Mouse (Mus musculus) spleen, postnatal 10 days (tissue): ENCODE results near the gene Gm28051.
A peak's percentile ranks its signal among the peaks of the same experiment; 100 is the strongest.

Experiments
- DNase-seq, 2 experiments: peaks; one replicate each; pipeline ENCODE4 v3.0.0; 2021 to 2022; ENCODE audit warnings: low spot score in 2 of 2

The Gm28051 gene

DNA sequence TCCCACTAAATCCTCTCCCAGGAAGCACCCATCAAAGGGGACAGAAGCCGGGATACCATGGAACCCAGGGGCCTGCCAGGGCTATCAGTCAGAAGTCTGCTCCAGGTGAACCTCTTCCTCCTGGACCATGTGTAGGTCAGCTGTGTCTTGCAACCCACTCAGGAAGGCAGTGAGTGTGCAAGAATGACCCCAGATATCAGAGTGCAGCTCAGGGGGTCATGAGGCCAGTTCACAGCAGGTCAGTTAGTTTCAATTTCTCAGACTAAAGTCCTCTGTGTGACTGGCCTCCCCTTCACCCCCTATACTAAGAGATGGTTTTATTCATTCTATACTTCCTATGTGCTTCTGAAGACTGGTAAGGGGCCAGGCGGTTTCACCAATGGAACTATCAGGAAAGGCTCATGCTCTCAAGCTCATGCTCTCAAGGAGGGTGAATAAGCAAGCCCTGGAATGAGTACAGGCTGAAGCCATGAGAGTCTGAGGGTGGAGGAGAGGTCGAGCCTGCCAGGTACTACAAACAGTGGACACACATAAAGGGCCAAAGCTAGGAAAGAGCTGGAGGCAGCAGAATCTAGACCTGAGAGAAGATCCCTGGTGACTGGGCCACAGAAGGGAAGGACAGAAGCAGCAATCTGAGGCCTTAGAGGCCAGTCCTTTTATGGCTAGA is 72.7 kb downstream of the Gm28051 start:
- DNase-seq: no peak

DNA sequence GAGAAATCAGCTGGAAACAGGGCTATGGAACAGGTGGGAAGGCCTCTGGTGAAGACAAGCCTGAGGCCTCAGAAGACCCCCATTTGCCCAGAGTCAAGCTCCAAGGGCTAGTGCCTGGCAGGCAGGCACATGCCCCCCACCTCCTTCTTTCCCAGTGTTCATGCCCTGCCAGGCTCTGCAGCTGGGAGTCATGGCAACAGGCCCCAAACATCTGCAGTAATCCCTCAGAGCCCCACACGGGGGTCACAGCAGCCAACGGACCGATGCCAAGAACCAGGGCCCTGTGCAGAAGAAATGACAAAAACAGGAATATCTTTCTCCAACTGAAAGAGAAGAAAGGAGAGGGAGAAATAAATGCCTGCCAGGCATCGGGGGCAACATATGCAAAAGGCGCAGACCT is 73.6 kb downstream of the Gm28051 start:
- DNase-seq: no peak

DNA sequence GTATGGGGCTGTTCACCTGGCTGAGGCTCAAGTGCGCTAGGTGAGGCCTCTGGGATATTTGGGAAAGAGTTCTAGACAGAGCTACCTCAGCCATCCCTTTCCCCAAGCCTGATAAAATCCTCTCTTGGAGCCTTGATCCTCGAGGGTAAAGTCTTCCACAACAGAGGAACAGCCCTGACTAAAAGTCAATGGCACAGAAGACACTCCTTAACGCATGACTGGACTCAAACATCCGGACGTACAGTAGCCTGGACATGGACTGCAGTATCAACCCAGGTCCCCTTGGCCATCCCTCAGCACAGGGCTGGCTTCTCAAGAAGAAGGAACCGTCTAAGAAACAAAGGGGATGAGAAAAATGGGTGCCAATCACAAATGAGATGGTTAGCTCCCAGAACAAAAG is 74.1 kb downstream of the Gm28051 start:
- no peak for DNase-seq

DNA sequence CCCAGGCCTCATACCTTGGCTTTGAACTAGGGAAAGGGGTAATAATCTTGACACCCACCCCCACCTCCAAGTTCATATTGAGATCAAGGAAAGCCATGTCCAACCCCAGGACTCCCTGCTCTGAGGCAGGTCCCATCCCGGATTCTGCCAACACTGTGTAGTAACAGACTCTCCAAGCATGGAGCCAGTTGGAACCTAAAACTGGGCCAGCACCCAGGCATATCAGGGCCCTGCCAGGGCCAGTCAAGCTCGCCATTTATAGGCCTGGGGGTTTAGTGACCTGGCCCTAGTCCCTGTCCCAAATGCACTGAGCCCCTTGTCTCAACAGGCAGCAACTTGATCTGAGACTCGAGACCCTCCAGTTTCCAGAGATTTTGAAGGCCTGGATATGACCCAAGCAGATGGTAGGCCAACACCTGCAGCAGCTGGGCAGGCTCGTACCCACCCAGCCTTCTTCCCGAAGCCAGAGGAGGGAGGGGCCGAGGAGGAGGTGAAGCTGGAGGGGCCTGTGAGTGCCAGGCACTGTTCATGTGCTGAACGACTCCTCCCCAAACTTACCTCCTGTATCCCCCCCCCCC is 74.8 kb downstream of the Gm28051 start:
- DNase-seq: no peak

DNA sequence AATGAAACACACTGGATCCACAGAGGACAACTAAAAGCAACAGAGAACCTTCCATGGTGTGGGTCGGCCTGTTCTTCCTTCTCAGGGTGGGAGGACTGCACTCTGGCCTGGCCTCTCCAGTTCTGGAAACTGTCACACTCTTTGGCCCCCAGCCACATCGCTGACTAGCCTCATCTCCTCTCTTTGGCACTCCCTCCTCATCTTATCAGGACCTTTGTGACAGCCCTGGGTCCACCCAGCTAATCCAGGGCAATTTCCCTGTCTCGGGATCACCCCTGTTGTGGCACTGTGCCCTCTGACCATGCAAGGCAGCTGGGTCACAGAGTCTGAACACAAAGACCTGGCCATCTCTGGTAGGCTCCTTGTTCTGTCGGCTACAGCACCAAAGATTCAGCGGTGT is 75.5 kb downstream of the Gm28051 start:
- DNase-seq: no peak

DNA sequence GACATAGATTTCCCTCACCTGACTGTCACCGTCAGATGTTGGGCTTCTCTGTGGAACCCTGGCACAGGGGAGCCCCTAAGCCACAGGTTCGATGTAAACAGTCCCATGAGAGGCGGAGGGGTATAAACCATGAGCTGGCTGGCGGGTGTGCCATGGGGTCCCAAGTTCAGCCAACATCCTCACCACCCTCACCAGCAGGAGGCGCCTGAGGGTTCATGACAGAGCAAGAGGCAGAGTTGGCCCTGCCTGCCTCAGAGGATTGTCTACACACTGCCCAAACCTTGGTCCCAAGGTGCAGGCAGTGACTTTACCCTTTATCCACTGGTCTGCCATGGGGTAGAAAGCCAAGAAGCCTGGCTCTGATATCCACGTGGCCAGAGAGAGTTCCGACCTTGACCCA is 76.0 kb downstream of the Gm28051 start:
- peak in 1 of 2 experiments; percentile 77 for DNase-seq

DNA sequence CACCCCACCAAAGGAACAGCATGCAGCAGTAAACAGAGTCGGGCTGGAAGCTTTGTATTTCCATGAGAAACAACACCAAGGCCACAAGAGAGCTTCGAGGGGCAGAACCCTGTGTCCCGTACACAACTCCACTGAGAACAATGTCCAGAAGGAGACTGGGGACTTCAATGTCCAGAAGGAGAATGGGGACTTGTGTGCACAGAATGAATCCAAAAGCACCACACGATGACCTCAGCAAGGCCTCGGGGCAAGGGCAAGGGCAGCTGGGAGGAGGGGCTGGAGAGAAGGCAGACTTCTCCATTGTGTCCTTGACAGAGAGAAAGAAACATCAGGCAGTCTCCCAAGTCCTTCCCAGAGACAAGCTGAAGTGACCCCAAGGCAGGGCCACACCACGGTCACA is 78.7 kb downstream of the Gm28051 start:
- no peak for DNase-seq

DNA sequence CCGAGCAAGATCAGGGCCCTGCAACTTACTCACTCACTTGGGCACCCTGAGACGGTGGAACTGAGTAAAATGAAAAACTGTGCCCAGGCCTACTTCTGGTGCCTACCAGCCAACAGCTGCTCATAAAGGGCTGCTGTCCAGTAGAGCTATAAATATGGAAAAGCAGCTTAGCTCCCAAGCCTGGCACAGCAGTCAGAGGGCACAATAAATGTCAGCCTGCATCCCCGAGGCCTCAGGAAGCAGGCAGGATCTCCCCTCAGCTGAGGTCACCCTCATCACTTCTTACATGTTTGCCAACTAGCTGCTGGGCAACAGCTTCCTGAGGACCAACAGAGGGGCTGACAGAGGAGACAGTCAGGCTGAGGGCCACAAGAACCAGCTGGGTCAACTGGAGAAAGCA is 80.5 kb downstream of the Gm28051 start:
- DNase-seq: no peak

DNA sequence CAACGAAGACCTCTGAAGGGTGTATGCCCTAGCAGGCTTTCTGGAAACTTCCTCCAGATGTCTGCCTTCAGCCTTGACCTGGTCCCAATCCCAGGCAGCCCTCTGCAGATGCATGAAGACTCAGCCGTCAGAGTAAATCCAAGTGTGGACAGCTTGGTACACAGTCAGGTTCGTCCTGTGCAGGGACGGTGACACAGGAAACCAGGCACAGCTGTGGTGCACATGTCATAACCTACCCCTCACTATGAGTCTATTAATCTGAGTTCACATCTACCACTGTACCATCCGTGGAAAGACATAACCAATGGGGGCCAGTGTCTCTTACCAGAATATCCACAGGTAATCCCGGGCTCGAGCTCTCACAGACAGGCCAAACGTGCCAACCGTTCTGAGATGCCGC is 83.0 kb downstream of the Gm28051 start:
- DNase-seq: no peak

DNA sequence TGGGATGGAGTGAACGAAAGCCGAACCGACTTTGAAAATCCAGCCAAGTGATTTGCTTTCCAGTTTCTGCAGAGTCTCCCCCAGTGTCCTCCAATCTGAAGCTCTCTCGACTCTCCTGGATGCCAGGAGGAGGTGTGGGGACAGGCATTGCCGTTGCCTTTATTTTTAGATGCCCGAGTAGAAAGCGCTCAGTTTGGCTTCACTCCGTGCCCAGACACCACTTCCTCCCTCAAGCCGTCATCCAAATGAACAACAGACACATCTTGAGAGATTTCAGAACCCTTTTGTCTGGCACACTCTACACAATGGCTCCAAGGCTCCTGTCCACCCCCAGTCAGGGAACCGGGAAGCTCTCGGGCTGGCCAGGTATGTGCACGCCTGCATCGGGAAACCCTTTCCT is 83.4 kb downstream of the Gm28051 start:
- DNase-seq: no peak

DNA sequence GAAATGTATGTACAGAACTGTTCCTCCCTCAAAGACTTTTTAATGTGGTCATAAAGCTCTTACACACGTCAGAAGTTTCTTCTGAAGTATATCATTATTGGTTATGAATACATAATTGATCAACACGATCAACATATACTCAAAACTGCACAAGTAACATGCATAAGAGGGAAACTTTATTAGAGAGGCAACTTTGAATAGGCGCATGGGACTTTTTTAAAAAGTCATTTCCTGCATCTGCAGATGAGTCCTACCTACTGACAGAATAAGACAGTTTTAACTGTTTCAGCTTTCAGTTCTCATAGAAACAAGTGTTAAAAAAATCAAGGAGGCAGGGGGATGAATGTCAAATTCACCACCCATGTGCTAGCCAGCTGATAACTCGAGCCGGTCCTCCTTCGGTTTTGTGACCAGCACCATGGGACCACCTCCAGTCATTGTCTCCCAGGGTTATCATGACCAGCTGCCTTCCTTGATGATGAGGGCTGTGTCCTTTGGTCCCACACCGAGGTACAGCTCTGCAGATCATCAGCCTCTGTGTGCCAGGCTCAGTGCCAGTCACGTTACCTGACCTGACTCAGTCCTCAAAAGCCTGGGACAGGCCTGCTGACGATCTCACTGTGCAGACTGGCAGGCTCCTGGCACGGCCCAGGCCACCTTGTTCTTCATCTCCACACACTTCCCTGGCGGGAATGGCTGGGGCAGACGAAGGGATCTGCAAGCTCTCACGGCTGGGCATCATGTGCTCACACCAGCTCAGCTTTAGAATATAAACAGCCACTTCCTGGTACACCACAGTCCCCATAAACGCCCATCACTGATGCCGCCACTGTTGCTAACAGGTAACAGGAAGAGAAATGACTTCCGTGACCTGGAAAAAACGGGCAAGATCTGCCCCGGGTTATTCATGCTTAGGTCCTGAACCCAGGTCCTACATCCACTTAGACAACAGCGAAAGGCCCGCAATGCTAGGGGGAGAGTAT is 84.4 kb downstream of the Gm28051 start:
- no peak for DNase-seq

DNA sequence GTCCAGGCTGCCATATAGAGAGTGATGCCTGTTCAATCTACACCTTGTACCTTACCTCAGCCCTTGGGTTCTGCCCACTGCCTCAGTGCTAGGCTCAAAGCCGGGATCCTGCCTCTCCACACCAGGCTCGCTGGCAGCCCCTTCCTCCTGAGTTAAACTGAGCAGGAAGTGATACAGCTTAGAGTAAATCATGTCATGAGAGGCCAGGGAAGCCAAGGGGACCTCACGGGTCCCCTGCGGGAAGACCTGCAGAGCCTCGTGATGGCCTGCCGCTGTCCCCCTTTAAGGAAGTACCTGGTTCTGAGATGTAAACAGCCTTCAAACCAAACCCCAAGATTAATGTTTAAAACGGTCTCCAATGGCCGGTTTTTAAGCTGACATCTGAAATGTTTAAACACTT is 85.4 kb downstream of the Gm28051 start:
- DNase-seq: no peak

DNA sequence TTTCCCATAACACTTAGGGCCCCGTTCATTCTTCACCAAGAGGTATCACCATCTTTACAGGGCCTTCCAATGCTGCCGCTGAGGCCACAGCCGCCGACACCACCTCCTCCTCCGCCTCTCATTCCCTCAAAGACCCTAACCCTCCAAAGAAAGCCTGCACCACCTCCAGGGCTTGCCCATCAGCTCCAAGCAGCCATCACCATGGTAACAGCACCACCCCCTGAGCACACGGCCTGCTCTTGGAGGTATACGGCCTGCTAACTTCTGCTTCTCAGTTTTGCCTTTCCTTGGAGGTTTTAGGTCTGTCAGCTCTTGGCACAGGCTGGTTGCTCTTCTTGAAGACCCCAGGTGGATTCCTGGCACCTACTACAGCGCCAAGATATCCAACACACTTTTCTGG is 86.7 kb downstream of the Gm28051 start:
- no peak for DNase-seq
